Mouse (Mus musculus) gastrocnemius, postnatal 4 days (tissue): ENCODE data around the gene Plg. TPM values are rescaled to one million over a fixed set of nuclear protein-coding genes. Genes with fewer than 3 reads are reported as not detected.

Experiments
- DNase-seq, 2 experiments: peaks; one replicate each; pipeline ENCODE4 v3.0.0; 2021 to 2022; ENCODE audit warnings: low spot score in 2 of 2, mixed read lengths in 2 of 2
- total RNA-seq, 2 experiments: library from RNA; stranded (reverse); gene quantifications; 2 replicates each; pipeline ENCODE4 v1.2.3; 2021

Plg gene
- total RNA-seq, 2 experiments from 2014 or later: 0.52 to 4.1 TPM

DNA sequence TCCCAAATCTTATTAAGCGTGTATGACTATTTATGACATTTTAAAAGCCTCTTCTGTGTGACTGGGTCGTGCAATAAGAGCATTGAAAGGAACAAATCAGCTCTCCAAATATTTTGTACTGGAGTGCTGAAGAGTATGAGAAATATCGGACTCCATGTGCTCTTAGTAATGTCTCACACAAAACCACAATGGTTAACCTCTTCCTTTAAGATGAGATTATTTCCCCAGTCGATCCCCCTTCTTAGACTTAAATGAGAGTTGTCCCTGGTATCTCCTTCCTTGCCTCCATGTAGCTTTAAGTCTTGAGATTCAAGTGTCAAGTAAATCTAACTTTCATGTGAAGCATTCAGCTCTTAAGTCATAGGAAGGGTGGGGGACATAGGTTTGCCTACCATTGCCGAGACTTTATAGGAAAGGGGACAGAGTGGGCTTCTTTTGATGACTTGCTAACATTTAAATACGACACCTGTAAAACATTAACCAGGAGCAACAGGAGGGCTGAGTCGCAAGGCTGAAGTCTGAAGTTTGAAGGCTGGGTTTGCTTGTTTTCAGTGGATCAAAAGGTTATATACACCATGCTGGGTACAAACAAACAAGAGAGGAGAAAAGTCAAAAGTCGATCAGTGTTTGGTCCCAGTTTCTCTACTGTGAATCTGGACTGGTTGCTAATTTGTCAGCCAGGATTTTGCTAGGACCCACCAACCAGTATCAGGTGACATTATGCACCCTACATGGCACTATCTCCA is 6.8 kb downstream of the Plg start:
- no peak for DNase-seq

DNA sequence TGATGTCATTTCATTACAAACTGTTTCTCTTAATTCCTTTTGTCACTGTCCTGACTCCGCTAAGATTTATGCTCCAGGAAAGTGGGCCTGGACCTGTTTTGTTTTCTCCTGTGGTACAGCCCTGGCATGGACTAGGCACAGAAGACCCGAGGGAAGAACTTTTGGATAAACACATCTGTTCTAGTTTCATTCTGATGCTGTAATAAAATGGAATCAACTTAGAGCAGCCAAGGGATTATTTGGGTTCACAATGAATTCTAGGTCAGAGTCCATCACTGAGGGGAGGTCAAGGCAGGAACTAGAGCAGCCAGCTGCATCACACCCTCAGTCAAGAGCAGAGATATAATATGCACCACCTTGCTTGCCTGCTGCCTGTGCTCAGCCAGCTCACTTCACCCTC is 9.4 kb downstream of the Plg start:
- no peak for DNase-seq

GRCm38 (mm10) chr17:12388239-12388638 is 9.8 kb downstream of the Plg start:
- no peak for DNase-seq

DNA sequence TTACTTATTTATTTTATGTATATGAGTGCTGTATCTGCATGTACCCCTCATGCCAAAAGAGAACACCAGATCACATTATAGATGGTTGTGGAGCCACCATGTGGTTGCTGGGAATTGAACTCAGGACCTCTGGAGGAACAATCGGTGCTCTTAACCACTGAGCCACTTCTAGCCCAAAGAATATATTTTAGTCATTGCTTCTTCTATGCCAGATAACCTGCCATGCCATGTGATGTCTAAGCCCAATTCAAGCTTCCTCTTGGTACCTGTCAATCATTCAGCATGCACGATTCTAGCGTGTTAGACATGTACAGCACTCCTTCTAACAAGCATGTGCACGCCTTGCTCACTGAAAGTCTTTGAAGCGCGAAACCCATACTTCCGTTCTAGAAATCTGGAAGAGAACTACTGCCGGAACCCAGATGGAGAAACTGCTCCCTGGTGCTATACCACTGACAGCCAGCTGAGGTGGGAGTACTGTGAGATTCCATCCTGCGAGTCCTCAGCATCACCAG is 17.8 kb downstream of the Plg start:
- no peak for DNase-seq

- no peak for DNase-seq
Observed at GRCm38 (mm10) chr17:12403420-12403819, 25.0 kb downstream of the Plg start.

DNA sequence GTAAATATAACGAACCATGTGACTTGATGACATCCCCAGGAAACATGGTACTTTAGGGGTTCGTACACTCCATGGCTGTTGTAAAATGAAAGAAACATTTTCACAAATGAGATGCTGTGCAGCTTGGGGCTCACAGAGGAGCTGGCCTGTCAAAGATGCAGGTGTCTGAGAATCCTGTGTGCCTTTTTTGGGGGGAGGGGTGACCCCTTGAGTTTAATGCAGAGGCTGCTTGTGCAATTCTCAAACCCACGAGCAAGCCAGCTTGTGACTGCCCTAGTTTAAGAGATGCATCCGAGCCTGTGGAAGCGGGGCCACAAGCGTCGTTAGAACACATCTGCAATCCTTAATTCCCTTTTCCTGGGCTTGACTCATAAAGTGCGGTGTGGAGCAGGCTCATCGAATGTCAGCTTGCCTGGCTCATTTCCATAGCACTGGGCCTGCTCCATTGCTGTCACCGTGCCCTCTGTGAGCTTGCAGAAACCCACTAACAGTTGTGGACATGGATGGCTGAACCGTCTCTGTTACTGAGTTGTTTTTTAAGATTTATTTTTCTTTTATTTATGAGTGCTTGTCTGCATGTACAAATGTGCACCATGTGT is 31.0 kb downstream of the Plg start:
- peak in 1 of 2 experiments; percentile 47 for DNase-seq

GRCm38 (mm10) chr17:12412181-12412890 is 33.9 kb downstream of the Plg start:
- peak in 1 of 2 experiments; percentile 44 for DNase-seq

- no peak for DNase-seq
Observed at GRCm38 (mm10) chr17:12412891-12413237, 34.5 kb downstream of the Plg start.

GRCm38 (mm10) chr17:12415031-12415735 is 36.8 kb downstream of the Plg start:
- DNase-seq: peak in 1 of 2 experiments; percentile 46

GRCm38 (mm10) chr17:12415741-12416140 is 37.3 kb downstream of the Plg start:
- DNase-seq: no peak

GRCm38 (mm10) chr17:12416250-12416895 is 38.0 kb downstream of the Plg start:
- peak; percentile 61 to 79 for DNase-seq

DNA sequence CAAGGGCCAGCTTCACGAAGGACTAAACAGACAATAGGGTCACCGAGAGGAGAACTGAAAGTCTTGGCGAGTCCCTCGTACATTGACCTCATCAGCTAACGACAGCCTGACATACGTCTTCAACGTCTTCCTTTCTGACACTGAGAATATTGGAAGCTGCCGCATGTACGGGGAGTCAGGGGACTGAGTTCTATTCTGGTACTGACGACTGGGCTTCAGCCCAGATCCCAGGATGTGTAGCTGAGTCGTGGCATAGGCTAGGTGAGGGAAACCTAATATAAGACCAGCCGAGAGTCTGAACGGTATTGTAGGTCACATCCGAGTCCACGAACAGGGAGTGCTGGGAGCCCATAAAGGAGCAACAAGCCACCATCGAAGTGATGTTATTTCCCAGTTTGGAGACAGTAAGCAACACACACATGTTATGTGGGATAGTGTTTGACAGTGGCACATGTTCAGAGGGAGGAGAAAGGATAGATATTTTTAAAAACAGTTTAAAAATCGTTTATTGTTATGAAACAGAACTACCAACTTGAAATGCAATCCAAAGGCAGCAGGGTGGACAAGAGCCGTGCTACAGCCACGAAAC is 41.2 kb downstream of the Plg start:
- DNase-seq: no peak

DNA sequence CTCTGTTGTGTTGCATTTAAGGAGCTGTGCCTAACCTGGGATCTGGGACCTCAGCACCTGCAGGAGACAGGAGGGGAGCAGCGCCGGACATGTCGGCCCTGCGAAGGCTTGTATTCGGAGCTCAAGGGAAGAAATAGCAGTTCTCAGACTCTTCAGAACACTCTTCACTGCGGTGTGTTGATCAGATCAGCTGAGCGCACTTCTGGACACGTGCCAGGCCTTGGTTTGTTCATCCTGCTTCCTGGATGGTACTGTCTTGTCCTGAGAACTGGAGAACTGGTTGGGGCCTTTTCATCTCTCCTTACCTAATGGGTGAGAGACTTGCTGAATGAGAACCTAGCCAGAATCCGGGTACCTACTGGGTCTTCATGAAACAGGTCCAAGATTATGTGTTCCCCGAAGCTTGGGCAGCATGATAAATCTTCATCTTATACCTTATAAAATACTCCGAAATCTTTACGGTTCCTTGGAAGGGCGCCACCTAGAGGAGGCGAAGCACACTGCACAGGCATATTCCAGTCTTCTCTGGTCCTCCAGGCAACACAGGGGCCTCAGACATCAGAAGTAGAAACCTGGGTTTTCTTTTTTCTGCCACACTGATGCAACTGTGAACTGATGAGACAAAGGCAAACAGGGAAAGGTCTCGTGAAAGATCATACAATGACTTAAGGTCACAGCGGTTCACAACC is 42.6 kb downstream of the Plg start:
- no peak for DNase-seq

DNA sequence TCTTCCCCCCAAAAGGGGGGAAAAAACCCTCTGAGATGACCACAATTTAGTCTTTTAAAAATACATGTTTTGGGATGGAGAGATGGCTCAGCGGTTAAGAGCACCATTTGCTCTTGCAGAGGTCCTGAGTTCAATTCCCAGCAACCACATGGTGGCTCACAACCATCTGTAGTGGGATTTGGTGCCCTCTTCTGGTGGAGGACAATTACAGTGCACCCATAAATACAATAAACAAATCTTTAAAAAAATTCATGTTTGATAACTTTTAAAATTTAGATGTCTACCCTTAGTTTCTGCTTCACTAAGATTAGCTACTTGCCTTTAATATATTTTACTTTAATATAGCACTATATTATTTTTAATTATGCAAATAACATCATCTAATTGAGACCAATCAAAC is 43.7 kb downstream of the Plg start:
- DNase-seq: no peak

GRCm38 (mm10) chr17:12427156-12427555 is 48.7 kb downstream of the Plg start:
- DNase-seq: no peak

DNA sequence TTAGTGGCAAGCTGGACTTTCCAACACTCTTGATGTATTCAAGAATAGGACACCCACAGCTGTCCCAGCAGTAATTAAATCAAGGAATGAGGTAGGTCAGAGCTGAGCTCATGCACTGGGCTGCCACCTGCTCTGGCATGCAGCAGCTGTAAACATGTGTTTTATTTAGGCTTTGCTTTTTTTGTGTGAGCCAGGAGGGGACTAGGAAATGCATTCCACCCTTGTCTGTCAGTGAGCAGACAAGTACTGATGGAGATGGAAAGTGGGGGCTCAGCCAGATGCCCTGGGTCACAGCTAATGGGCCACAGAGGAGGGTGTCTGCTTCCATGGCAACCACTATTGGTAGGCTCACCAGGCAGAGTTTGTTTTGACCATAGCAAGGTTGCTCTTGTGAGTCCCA is 50.0 kb downstream of the Plg start:
- DNase-seq: no peak

DNA sequence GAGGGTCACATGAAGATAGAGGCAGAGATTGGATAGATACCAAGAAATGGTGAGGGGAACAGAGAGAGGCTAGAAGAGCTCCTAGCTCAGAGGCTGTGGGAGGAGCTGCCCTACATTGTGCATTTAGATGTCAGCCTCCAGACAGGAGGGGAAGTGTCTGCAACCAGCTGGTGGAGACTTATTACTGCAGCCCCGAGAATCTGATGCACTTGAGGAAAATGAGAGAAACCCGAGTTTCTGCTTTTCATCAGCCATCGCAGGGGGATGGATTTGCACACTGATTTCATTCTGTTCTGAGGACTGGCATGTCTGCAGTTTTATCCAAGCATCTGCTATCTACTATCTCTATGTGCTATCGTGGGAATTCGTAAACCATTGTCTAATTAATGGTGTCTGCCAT is 53.3 kb downstream of the Plg start:
- DNase-seq: no peak

DNA sequence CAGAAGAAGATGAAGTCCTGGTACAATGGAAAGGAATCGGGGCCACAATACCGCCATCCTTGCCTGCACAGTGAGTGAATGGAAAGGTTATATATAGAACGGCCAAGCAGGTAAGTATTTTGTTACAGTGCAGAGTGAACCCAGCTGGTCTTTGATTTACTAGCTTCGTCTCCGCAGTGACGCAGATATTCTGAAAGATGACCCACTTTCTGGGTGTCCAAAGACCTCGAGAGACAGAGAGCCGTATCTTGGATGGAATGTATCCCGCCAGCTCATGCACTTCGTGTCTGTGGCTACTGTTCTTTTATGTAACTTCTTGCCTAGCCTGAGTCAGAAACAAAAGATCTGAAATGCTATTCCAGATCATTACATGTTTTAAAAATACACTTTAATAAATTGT is 59.4 kb downstream of the Plg start:
- no peak for DNase-seq

DNA sequence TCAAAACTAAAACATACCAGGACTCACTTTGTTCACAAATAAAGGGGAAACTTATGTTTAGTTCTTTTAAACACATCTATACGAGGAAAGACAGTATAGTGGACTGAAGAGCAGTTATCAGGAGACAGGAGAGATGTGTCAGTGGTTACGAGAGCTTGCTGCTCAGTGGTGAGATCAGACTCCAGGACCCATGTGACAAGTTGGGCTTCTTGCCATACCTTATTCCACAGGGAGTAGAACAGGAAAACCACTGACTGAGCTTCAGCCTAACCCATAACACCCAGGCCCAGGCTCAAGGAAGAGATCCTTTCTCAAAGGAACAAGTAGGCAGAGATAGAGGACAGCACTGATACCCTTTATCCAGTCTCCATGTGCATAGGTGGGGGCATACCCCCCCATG is 66.2 kb downstream of the Plg start:
- DNase-seq: no peak

DNA sequence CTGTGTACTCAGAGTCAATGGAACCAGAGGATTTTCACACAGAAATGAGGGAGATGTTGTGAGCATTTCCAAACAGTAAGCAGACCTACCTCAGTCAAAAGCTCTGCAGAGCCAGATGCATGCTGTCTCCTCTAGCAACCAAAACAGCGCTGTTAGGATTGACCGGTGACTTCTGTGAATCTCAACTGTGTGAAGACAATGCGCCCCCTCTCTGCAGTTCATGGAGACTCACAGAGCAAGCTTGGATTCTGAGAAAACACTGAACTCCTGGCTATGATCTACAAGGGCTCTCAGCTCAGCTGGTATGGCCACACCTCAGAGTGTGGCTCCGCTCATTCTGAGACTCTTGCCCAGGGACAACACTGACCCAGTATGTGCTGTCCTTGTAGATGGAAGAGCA is 72.8 kb downstream of the Plg start:
- DNase-seq: no peak
